Mouse (Mus musculus): ENCODE data around the gene Itpr1.

The Itpr1 gene

GRCm38 (mm10) chr6:108325400-108325799 lies 112.5 kb downstream of the Itpr1 start:
- DNase-seq (ENCODE audit: low spot score): no peak

- no peak for DNase-seq (ENCODE audit: low spot score)
These were observed 113.1 kb downstream of the Itpr1 start for GRCm38 (mm10) chr6:108325948-108326411.

- DNase-seq (ENCODE audit: low spot score): peak; percentile 40
These were observed 113.9 kb downstream of the Itpr1 start for GRCm38 (mm10) chr6:108326751-108327161.

GRCm38 (mm10) chr6:108327561-108327960 lies 114.7 kb downstream of the Itpr1 start:
- peak; percentile 26 for DNase-seq (ENCODE audit: low spot score)

GRCm38 (mm10) chr6:108328296-108328695 lies 115.4 kb downstream of the Itpr1 start:
- DNase-seq (ENCODE audit: low spot score): no peak

GRCm38 (mm10) chr6:108330461-108330860 lies 117.6 kb downstream of the Itpr1 start:
- no peak for DNase-seq (ENCODE audit: low spot score)

GRCm38 (mm10) chr6:108331268-108331667 lies 118.4 kb downstream of the Itpr1 start:
- DNase-seq (ENCODE audit: low spot score): no peak

GRCm38 (mm10) chr6:108334059-108334458 lies 121.2 kb downstream of the Itpr1 start:
- DNase-seq (ENCODE audit: low spot score): no peak

GRCm38 (mm10) chr6:108335202-108335823 lies 122.4 kb downstream of the Itpr1 start:
- no peak for DNase-seq (ENCODE audit: low spot score)

- no peak for DNase-seq (ENCODE audit: low spot score)
These were observed 123.6 kb downstream of the Itpr1 start for GRCm38 (mm10) chr6:108336506-108336905.

- DNase-seq (ENCODE audit: low spot score): no peak
These were observed 124.4 kb downstream of the Itpr1 start for GRCm38 (mm10) chr6:108337289-108337688.

GRCm38 (mm10) chr6:108338362-108338761 lies 125.5 kb downstream of the Itpr1 start:
- no peak for DNase-seq (ENCODE audit: low spot score)

- DNase-seq (ENCODE audit: low spot score): no peak
These were observed 130.1 kb downstream of the Itpr1 start for GRCm38 (mm10) chr6:108342989-108343388.

- DNase-seq (ENCODE audit: low spot score): no peak
These were observed 130.9 kb downstream of the Itpr1 start for GRCm38 (mm10) chr6:108343781-108344310.

- no peak for DNase-seq (ENCODE audit: low spot score)
These were observed 137.9 kb downstream of the Itpr1 start for GRCm38 (mm10) chr6:108350801-108351200.

GRCm38 (mm10) chr6:108351998-108352397 lies 139.1 kb downstream of the Itpr1 start:
- DNase-seq (ENCODE audit: low spot score): no peak

GRCm38 (mm10) chr6:108367412-108367811 lies 154.5 kb downstream of the Itpr1 start:
- no peak for DNase-seq (ENCODE audit: low spot score)

GRCm38 (mm10) chr6:108369031-108369430 lies 156.1 kb downstream of the Itpr1 start:
- no peak for DNase-seq (ENCODE audit: low spot score)

GRCm38 (mm10) chr6:108371347-108371893 lies 158.5 kb downstream of the Itpr1 start:
- DNase-seq (ENCODE audit: low spot score): no peak

GRCm38 (mm10) chr6:108374019-108374418 lies 161.1 kb downstream of the Itpr1 start:
- no peak for DNase-seq (ENCODE audit: low spot score)

- DNase-seq (ENCODE audit: low spot score): no peak
These were observed 166.1 kb downstream of the Itpr1 start for GRCm38 (mm10) chr6:108379041-108379440.

GRCm38 (mm10) chr6:108380209-108380608 lies 167.3 kb downstream of the Itpr1 start:
- DNase-seq (ENCODE audit: low spot score): no peak

GRCm38 (mm10) chr6:108390624-108391324 lies 177.9 kb downstream of the Itpr1 start:
- no peak for DNase-seq (ENCODE audit: low spot score)

All from urinary bladder, postnatal 14 days (tissue).